Mouse (Mus musculus) T-helper 17 cell (primary cell): Measurements from ENCODE around the gene Alg2.

Experiments used
- in situ Hi-C, 2 experiments: fragments of 300-600 bp; cut with MboI, MseI; formaldehyde crosslinking; loops; 1 replicate in 1 of 2; 2 replicates in 1 of 2; pipeline ENCODE4 v1.15.1; 2025; ENCODE audit warnings: high pct_unique_total_duplicates in 2 of 2

The Alg2 gene

DNA sequence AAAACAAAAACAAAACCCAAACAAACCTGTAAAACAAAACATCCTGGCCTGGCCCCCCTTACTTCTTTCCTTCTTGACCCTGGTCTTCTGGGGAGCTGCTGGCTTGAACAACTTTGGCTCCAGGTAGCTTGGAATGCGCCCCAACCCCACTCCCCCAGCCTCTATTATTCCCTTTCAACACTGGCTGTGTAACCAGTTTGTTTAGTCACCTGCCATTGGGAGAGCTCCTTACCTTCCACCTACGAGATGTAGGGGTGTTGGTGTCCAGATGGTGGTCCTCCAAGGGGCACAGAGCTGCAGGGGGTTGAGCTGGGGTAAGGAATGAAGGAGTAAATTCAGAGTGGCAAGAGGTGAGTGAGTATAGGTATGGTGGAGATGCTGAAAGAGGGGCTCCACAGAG, 6.9 kb downstream of the Alg2 start:
- in situ Hi-C loops, result no loop called here

DNA sequence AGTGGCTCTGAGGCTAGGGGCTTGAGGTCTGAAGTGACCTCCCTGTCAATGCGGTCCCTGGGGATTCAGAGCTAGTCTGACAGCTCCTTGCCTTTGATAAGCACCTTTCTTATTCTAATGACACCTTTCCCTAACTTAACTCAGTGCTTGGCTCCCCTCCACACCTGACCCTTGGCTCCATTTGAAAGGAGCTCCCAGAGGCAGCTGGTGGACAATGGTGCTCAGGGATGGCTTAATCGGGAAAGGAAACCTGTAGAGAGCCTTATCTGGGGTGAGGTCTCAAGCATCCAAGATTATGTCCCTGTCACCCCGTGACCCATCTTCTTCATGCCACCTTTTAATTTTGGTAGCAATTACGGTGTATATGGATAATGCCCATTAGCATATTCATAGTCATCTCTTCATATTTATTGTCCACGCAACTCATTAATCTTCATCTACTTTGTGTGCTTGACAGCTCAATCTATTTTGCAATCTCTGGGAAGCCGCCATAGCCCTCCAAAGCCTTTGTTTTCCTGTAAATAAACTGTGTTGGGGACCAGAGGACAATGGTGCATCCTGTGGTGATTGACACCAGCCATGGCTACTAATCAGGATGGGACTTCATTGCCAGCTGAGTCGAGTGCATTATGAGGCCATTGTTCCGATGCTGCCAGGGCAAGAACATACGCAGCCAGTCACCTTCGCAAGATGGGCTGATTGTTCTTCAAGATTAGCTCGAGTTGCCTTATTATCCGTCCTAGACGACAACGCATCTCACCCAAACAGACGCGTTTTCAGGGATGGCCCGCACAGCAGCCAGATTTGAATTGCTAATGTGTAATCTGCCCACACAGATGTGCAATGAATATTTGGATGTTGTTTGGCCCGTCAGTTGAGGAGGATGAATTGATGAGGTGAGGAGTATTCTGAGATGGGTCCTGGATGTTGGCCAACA, 24.3 kb downstream of the Alg2 start:
- in situ Hi-C loops, result no loop called here

DNA sequence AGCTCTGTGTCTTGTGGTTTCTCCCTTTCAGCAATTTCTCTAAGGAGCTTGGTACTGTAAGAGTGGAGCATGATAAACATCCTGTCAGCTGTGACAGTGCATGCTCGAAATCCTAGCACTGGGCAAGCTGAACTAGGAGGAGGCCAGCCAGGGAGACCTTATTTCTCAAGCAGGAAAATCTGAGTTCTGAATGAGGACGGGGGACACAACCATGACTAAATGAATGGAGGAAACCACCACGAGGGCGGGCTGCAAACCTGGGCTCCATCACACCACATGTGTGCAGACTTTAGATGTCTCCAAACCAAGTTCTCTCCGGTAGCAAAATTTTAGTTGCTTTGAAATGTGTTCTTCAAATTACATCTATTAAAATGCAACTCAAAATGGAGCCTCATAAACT, 25.0 kb downstream of the Alg2 start:
- in situ Hi-C loops, result no loop called here

DNA sequence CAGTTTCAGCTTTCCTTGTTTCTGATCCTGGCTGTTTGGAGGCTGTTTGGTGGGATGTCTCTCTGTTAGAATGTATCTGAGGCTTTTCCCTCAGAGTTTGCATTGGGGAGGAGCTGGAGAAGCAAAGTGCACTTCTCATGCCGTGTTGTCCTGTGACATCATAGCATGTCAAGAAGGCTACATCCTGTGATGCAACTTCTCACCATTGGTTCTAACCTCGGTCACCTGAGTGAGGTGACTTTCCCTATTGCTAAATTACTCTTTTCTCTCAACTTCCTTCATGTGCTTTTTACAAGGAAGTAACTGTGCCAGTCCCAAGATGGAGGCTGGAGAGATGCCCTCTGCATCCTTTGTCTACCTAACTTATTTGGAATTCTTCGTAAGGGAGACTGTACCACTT, 25.6 kb downstream of the Alg2 start:
- in situ Hi-C loops, result no loop called here

DNA sequence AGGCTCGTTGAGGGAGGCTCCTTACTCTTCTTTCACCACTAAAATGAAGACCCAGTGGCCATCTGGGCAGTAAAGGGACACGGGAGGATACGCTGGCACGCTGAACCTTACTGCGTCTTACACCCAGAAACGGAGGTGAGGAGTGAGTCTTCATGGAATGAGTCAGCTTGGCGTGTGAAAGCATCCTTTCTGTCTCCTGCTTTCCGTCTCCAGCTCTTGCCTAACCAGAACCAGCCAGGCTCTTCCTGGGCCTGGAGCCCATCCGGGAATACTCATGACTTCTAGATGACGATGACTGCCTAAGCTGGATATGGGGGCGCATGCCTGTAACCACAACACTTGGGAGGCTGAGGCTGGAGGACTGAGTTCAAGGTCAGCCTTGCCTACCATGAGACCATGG, 33.2 kb downstream of the Alg2 start:
- in situ Hi-C loops, result no loop called here

DNA sequence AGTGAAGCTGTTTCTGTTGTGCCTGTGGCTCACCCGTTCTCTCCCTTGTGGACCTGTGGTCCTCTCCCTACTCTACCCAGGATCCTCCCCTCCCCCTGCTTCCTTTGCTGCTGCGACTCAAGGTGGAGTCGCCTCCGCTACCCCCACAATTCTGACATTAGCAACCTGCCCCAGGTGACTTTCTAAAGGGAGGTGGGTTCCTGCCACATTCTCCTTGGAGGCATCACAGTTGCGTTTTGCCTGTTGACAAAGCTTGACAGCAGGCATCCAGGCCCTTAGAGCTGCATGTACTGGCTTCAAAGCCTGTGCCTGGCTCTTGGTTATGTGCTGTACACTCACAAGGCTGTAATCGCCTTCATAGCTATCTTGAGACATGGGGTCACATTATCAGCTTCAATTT, 35.2 kb downstream of the Alg2 start:
- in situ Hi-C loops, result loop anchor here (5.0 to 10.0 kb wide), 3 partner anchors 58 to 966 kb away; no protein-coding TSS in a partner anchor

DNA sequence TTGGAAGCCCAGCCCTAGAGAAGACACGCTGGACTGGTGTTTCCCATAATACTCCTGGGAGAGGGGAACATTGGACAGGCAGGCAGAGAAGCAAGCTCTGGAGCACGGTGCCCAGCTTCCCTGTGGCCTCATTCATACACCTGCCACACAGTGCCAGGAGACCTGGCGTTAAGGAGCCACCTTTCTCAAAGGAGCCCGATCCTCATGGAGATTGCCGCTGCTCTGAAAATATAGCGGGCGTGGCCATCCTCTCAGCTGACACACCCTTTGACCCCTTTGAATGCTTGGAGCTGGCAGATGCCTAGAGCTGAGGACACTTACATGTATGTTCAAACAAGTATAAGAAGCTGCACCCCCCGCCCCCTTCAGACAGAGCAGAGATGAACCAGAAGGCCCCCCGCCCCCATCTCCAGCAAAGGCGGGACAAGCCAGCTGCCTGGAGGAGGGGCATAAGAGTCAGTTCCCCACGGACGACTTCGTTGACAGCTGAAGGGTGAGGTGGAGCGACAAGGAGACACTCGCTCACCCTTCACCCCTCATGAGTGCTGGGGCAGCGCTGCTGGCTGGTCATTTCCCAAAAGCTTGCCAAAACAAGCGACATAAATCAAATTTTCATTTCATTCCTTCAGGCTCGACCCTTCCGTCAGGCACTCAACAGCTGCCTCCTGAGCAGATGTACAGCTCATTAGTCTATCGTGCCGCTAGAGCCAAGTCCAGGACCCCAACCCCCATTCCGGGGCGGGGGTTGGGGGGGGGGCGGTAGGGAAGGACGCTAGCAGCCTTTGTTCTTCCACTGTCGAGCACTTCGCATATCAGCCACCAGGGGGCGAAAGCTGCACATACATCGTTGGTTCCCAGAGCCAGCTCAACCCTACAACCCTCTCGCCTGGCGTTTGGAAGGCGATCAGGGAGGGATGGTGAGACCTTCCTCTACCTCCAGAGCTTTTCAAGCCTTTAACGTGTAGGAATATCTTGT, 36.5 kb downstream of the Alg2 start:
- in situ Hi-C loops, result loop anchor here (5.0 to 10.0 kb wide), 3 partner anchors 60 to 967 kb away; no protein-coding TSS in a partner anchor

DNA sequence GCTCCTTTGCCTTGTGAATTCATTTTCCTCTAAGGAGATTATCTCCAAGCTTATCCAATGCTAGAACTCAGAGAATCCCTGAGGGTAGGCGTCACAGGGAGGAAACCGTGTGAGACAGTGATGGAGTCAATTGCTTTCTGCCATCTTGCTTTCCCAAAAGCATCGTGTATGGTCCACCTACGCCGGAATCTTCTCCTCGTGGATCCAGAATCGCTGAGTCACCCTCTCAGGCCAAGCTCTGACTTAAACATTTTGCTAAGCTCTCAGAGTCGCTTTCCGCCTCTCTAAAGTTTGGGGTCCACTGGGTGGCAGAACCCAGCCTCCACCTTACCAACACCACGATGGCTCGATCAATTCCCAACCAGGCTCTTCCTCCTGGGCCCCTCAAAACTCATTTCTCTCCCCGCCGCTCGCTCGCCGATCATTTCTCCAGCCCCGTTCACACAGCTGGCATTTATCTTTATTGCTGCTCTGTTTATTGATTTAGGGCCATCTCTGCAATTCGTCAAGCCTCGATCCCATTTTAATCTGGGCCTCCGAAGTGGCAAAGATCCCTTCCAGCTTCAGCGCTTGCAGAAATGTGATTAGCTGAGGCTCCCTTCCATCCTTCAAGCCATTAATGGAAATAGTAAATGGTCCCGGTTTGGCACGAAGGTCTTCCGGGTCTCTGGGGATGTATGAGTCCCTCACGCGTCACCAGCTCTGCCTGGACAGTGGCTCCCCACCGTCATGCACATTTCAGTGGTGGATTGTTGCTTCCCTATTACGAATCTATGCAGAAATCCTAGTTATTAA, 38.4 kb downstream of the Alg2 start:
- in situ Hi-C loops, result loop anchor here (5.0 to 10.0 kb wide), 3 partner anchors 62 to 969 kb away; no protein-coding TSS in a partner anchor

DNA sequence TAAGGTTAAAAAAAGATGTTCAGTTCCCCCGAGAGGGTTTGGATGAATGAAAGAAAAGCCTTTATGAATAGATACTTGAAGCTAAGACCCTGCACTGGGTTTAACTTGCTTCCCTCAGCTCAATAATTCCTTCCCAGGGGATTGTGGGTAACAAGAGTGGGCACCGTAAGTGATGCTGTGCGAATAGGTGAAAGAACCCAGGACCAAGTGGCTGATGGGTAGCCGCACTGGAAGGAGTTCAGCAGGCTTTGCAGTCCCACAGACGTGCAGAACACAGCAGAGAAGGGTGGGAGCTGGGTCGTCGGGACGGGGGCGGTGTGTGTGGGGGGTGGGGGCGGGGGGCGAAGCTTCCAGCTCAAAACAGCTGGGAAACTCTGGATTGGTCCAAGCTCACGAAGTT, 39.0 kb downstream of the Alg2 start:
- in situ Hi-C loops, result loop anchor here (5.0 to 10.0 kb wide), 3 partner anchors 62 to 970 kb away; no protein-coding TSS in a partner anchor

DNA sequence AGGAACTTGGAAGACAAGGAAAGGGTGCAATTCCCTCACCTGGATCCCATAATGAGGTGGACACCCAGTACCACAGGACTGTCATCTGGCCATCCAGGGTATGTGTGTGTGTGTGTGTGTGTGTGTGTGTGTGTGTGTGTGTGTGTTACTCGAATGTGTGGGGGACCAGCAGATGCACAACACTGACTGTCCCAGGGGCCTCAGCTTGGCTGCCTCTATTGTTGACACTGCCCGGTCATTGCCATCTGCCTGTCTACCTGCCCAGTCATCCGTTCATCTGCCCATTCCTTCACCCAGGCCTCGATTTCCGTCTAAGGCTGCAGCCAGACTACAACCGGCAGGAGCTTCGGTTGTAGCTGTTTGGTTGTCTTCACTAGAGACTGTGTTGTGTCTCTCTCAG, 41.4 kb downstream of the Alg2 start:
- in situ Hi-C loops, result loop anchor here (5.0 to 10.0 kb wide), 3 partner anchors 160 to 972 kb away; no protein-coding TSS in a partner anchor

DNA sequence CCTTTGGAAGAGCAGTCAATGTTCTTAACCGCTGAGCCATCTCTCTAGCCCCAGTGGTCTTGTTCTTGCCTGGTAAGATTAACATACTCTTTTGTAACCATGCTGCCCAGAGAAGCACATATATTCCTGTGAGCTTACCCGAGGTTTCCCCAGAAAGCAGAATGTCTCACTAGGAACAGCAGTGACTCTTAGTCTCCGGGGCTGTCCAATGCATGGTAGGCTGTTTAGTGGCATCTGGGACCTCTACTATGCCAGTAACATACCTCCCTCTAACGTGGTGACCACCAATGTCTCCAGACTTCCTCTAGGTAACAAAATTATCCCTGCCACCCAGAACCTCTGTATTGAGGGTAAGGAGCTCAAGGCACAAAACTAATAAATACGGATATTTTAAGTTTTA, 43.1 kb downstream of the Alg2 start:
- in situ Hi-C loops, result loop anchor here (5.0 to 10.0 kb wide), 3 partner anchors 161 to 974 kb away; no protein-coding TSS in a partner anchor

DNA sequence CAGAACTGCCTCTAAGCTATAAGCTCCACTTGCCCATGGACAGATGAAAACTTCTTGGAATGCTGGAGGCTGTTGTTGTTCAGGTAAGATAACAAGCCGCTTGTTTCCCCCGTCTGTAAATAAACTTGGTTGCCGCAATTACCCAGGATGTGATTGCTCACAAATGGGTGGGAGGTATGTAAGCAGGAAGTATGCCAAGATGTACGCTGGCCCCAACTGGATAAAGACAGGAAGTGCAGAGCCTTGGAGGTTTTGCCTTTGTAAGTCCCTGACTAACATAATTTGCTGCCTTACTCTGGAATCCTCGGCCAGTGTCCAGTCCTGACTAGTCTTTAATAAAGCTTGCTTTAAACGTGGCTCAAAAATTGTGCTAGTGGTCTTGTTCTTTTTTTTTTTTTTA, 43.6 kb downstream of the Alg2 start:
- in situ Hi-C loops, result loop anchor here (5.0 to 10.0 kb wide), 3 partner anchors 162 to 974 kb away; no protein-coding TSS in a partner anchor

DNA sequence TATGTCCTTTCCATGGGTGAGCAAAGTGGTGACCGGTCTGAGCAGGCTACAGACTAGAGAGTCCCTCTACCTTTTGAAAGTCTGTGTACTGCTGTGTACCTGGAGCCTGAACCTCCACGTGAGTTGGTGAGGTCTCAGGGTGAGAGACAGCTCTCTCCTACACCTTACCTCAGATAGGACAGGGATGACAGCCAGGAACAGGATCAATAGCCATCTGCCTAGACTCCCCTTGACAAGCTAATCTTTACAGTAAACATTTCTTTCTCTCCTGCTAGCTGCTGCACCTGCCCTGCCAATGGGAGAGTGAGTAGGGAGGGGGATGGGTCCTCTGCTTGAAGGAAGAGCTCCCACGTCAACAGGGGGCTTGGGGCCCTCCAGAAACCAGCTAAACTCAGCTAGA, 46.5 kb downstream of the Alg2 start:
- in situ Hi-C loops, result no loop called here

DNA sequence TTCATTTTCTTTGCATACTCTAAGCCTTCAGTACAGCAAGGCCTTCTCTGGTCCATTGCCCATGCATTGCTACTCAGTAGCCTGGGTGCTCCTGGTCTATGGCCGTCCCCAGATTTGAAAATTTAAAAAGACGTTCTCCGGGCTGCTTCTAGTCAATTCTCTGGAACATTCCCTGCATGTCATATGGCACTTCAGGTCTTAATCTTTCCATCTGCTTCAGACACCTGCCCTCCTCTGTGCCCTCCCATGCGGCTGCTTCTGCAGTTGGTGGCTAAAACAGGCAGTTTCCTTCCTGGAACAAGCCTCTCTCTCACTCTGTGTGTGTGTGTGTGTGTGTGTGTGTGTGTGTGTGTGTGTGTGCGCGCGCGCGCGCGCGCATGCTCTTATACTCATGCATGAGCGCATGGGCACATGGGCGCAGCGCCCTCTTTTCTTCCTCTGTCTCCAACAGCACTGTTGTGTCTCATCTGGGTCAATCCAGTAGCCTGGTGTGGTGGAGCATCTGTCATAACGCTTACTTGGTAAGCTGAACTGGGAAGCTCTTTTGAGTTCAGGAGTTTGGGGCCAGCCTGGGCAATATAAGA, 48.8 kb downstream of the Alg2 start:
- in situ Hi-C loops, result no loop called here

DNA sequence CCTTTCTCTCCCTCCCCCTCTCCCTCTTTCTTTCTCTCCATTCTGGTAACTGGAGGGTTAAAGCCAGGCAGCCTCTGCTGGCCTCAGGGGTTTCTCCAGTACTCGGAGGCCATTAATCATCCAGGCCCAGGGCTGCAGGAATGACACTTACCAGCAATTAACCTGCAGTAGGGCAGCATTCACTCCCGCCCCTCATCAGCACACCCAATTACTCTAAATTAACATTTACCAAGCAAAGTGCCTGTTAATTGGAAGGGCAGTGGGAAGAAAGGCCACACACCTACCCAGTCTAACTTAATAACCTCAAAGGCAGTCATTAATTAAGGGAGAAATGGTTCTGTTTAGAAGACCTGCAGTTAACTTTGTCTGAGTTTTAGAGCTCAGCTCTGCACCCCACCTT, 49.8 kb downstream of the Alg2 start:
- in situ Hi-C loops, result no loop called here

DNA sequence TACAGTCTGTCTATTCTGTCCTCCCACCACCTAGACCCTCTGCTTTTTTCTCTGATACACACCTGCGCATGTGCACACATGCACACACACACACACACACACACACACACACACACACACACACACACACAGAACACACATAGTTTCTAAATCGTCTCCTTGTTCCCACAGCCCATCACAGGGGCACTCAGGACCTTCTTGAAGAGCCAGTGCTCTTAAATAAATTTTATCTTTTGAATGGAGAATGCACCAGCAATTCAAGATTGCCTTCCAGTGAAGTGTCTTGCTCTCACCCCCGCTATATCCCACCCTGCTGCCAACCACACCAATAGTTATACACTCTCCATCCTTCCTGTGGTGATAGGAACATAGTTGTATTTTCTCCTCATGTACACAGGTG, 51.2 kb downstream of the Alg2 start:
- in situ Hi-C loops, result no loop called here

DNA sequence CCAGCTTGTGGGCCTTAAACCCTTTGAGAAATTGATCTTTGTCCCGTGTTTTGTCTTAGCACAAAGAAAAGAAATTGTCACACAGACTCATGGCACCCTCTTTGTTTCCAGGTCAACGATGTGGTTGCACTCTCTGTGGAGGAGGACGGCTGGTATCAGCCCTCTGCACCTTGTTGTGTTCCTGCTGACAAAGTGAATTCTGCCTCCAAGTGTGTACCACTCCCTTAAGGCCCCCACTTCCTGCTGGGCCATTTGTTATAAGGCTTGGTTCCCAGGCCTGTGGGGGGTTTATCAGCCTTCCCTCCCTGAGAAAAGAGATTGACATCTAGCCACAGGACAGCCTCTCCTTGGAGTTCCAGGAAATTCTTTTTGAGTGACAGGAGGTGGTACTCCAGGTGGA, 51.9 kb downstream of the Alg2 start:
- in situ Hi-C loops, result no loop called here

DNA sequence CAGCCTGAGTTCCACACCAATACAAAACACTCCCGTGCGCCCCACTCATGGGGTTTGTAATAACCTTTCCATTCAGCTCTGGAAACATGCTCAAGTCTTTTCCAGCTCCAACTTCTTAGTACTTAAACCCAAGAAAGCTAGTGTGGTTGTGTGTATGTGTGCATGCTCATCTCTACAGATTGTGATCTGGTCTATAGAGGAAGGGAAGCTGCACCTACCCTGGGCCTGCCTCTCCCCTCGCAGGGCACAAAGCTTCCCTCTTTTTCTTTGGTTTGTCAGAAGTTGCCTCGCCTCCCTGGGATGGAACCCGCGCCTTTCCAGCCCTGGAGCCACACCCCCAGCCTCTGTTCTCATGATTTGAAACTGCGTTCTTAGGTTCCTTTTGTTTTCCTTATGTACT, 53.9 kb downstream of the Alg2 start:
- in situ Hi-C loops, result no loop called here

DNA sequence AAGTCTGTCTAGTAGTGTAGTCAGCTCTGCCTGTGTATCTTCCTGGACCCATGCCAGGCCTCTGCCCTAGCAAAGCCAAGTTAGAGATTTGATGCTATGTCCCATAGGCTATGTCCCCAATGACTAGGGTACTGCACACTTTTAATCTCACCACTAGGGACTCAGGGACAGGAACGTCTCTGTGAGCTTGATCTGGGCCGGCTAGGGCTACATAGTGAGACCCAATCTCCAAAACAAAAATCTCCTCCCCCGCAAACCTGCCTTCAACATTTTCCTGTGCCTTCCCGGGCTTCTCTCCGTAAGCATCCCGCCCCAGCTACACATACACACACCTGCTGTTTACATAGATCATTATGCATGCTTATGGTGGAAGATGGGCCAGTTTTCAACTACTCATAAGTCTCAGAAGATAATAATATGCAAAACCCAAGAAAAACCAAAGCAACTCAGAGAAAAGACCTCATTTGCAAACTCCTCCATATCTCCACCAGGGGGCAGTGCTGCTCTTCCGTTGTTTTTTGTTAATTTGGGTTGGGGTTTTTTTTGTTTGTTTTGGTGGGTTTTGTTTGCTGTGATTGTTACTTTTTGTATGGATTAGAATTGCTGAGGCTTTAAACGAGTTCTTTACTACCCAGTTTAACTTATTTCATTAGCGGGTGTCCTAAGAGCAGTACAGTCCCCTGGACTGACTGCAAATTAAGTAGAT, 54.7 kb downstream of the Alg2 start:
- in situ Hi-C loops, result loop anchor here in 1 of 2 experiments (5.0 kb wide), 1 partner anchor 178 kb away; no protein-coding TSS in a partner anchor

DNA sequence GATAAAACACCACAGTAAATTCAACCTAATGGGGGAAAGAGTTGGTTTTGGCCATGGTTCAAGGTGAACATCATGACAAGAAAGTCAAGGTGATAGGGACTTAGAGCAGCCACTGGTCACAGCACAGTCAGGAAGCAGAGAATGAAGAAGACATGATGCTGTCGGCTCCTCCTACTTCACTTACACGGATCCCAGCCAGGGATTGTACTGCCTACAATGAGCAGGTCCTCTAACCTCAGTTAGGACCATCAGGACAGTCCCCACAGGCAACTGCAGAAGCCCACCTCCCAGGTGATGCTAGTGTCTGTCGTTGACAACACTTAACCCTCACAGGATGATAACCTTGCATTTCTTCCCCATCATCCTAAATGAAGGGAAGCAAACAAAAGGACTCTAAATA, 56.3 kb downstream of the Alg2 start:
- in situ Hi-C loops, result loop anchor here in 1 of 2 experiments (5.0 kb wide), 1 partner anchor 179 kb away; no protein-coding TSS in a partner anchor
